Mouse (Mus musculus): ENCODE results near the gene Tprn. TPM values are rescaled to one million over a fixed set of nuclear protein-coding genes. Genes with fewer than 3 reads are reported as not detected.

Gene Tprn
- total and polyA plus RNA-seq, 3 experiments = 7.0 to 19.3 (median 13.1) TPM

DNA sequence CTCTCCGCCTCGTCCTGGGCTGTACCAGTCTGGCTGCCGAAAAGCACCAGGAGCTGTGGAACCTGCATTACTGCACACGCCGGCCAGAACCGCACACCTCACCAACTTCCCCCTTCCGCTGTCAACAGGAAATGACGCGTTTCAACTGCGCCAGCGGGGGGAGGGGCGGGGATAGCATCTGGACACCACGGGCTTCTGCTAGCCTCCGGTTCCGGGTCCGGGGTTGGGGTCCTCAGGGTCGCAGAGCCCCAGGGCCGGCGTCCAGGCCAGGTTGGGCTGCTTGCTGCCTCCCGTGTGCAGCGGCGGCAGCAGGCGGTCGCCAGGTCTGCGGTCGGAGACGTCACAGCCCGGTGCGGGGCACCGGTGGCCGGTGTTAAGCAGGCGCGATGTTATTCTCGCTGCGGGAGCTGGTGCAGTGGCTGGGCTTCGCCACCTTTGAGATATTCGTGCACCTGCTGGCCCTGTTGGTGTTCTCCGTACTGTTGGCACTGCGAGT, 7.1 kb upstream of the Tprn start, which contains the start of gene Tmem203:
TSS of gene Tmem203 (plus strand) at position 156 of the 496 bp plus-strand sequence.
- H3K27ac ChIP-seq (ENCODE audit: insufficient read depth, low read depth) = peak within 1 kb of the TSS; percentile 66
- in situ Hi-C loops (cut with MboI; ENCODE audit: low pct_ligation_motif_present, low pct_unique_long_range_greater_than_20kb, low sequenced_read_pairs) = no loop called here
- dilution Hi-C loops (cut with MboI; ENCODE audit: extremely low pct_ligation_motif_present, extremely low pct_unique_long_range_greater_than_20kb, low sequenced_read_pairs) = no loop called here
- H3K9ac ChIP-seq (ENCODE audit: insufficient read depth, low read depth) = peak within 1 kb of the TSS; percentile 83
- peak within 1 kb of the TSS; percentile 85 to 97 (median 87) for H3K4me3 ChIP-seq (replicated peaks in 1 of 3; ENCODE audit: low read depth in 2 of 3, low read length in 2 of 3, poor library complexity in 1 of 3)
- no peaks in the 10 kb centered on the region for H3K9me3 ChIP-seq (replicated peaks; ENCODE audit: low read length)
- H3K79me2 ChIP-seq (replicated peaks; ENCODE audit: control insufficient read depth, extremely low read depth, insufficient read depth, poor library complexity, severe bottlenecking) = peaks cover 14% of the 10 kb centered on the region
- TF ChIP-seq CHD2 (IDR thresholded peaks at IDR 0.05; ENCODE audit: low read length) (peak; percentile 96), ZC3H11A (IDR thresholded peaks at IDR 0.05; ENCODE audit: low read depth, low read length) (no peak), USF1 (IDR thresholded peaks at IDR 0.05; ENCODE audit: low read depth, low read length) (no peak), IRF4 (IDR thresholded peaks at IDR 0.05; ENCODE audit: low read depth, low read length) (peak; percentile 72; the same call in 1 of the 2 replicates), EP300 (IDR thresholded peaks at IDR 0.05; ENCODE audit: low read length) (no peak), POLR2AphosphoS2 (IDR thresholded peaks at IDR 0.05; ENCODE audit: low read depth, low read length) (peak; percentile 61; the same call in 1 of the 2 replicates), NRF1 (IDR thresholded peaks at IDR 0.05; ENCODE audit: low read depth, low read length) (peak; percentile 49), BHLHE40 (IDR thresholded peaks at IDR 0.05; ENCODE audit: low read depth, low read length) (peak; percentile 71), HCFC1 (IDR thresholded peaks at IDR 0.05; ENCODE audit: low read depth, low read length) (peak; percentile 98), SIN3A (IDR thresholded peaks at IDR 0.05; ENCODE audit: low read length) (peak; percentile 100), UBTF (IDR thresholded peaks at IDR 0.05; ENCODE audit: low read depth, low read length) (0 out of 2 replicates have a peak, but pooled peaks have one; percentile 18), ZNF384 (IDR thresholded peaks at IDR 0.05; ENCODE audit: low read depth, low read length) (no peak), MYC (IDR thresholded peaks at IDR 0.05; ENCODE audit: low read depth, low read length) (peak; percentile 89), JUND (conservative IDR thresholded peaks at IDR 0.05; ENCODE audit: low read depth, low read length) (no peak), RCOR1 (conservative IDR thresholded peaks at IDR 0.05; ENCODE audit: low read depth, low read length) (0 out of 2 replicates have a peak, but pooled peaks have one; percentile 65), MAX (IDR thresholded peaks at IDR 0.05; ENCODE audit: low read length) (peak; percentile 94), MAFK (IDR thresholded peaks at IDR 0.05; ENCODE audit: insufficient replicate concordance, low read length) (no peak), MEF2A (IDR thresholded peaks at IDR 0.05; ENCODE audit: borderline replicate concordance, low read depth, low read length) (peak; percentile 59), ZMIZ1 (IDR thresholded peaks at IDR 0.05; ENCODE audit: low read depth, low read length) (peak; percentile 65), ZKSCAN1 (IDR thresholded peaks at IDR 0.05; ENCODE audit: borderline replicate concordance, low read depth, low read length) (no peak), ETS1 (conservative IDR thresholded peaks at IDR 0.05; ENCODE audit: low read depth, low read length) (peak; percentile 56), TBP (conservative IDR thresholded peaks at IDR 0.05; ENCODE audit: low read depth, low read length) (0 out of 2 replicates have a peak, but pooled peaks have one; percentile 47), NELFE (IDR thresholded peaks at IDR 0.05; ENCODE audit: low read depth, low read length) (peak; percentile 87), ELF1 (IDR thresholded peaks at IDR 0.05; ENCODE audit: low read depth, low read length) (peak; percentile 99), MXI1 (IDR thresholded peaks at IDR 0.05; ENCODE audit: low read depth, low read length) (peak; percentile 99), CTCF (conservative IDR thresholded peaks at IDR 0.05 in 1 of 2, IDR thresholded peaks at IDR 0.05 in 1 of 2; ENCODE audit: low read depth in 2 of 2, low read length in 2 of 2) (no peak), SMC3 (IDR thresholded peaks at IDR 0.05; ENCODE audit: low read depth, low read length) (no peak), KAT2A (IDR thresholded peaks at IDR 0.05; ENCODE audit: insufficient replicate concordance, low read length) (peak; percentile 91; the same call in 1 of the 2 replicates), MAZ (IDR thresholded peaks at IDR 0.05; ENCODE audit: low read depth, low read length) (peak; percentile 93), TCF12 (IDR thresholded peaks at IDR 0.05; ENCODE audit: low read depth, low read length) (peak; percentile 83), JUN (IDR thresholded peaks at IDR 0.05; ENCODE audit: insufficient read depth, low read depth, low read length) (no peak), USF2 (conservative IDR thresholded peaks at IDR 0.05; ENCODE audit: low read depth, low read length) (no peak), POLR2A (IDR thresholded peaks at IDR 0.05; ENCODE audit: low read depth, low read length) (peak; percentile 85), PAX5 (IDR thresholded peaks at IDR 0.05; ENCODE audit: low read length) (no peak), CHD1 (IDR thresholded peaks at IDR 0.05; ENCODE audit: low read depth, low read length) (no peak), RAD21 (IDR thresholded peaks at IDR 0.05; ENCODE audit: low read depth, low read length) (no peak), GABPA (IDR thresholded peaks at IDR 0.05; ENCODE audit: insufficient replicate concordance, low read depth, low read length) (peak; percentile 63; the same call in 1 of the 2 replicates), E2F4 (IDR thresholded peaks at IDR 0.05; ENCODE audit: insufficient replicate concordance, low read depth, low read length) (no peak)
- peak within 1 kb of the TSS; percentile 96 for H3K4me2 ChIP-seq (ENCODE audit: insufficient read depth, low read depth, poor library complexity, severe bottlenecking)
- peaks cover 0 to 17% of the 10 kb centered on the region in 2 experiments; a peak in 2 of 4 replicates for H3K4me1 ChIP-seq (ENCODE audit: control insufficient read depth in 1 of 2, insufficient read depth in 2 of 2)
- peaks cover 31 to 38% of the 10 kb centered on the region in 2 experiments for H3K36me3 ChIP-seq (replicated peaks in 1 of 2; ENCODE audit: control insufficient read depth in 1 of 2, insufficient read depth in 1 of 2, low read length in 1 of 2)
- DNase-seq (ENCODE audit: extremely low read depth) = peak; percentile 94
- H3K27me3 ChIP-seq (replicated peaks) = no peaks in the 10 kb centered on the region
